Mouse (Mus musculus) cerebellum, postnatal 14 days (tissue): Measurements from ENCODE around the gene Spred1.

ENCODE experiments used
- DNase-seq, 2 experiments: peaks; one replicate each; pipeline ENCODE4 v3.0.0; 2021; ENCODE audit warnings: mixed read lengths in 2 of 2

The Spred1 gene

DNA sequence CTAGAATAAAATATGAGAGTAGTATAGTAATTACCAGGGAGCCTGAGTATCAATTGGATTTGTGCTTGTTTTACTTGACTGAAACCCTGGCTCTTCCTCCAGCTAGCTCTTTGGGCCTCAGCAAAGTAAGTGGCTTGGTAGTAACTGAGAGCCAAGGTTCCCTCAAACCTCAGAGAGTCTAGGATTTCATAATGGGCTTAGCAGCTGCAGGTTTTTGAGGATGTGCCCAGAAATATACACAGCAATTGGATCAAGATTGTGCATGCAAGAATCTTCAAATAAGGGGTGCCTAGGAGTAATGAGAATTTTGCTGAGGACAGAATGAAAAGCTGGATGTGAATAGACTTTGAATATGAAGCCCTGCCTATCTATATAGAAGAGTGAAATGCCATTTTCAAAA lies 69.7 kb downstream of the Spred1 start:
- no peak for DNase-seq

DNA sequence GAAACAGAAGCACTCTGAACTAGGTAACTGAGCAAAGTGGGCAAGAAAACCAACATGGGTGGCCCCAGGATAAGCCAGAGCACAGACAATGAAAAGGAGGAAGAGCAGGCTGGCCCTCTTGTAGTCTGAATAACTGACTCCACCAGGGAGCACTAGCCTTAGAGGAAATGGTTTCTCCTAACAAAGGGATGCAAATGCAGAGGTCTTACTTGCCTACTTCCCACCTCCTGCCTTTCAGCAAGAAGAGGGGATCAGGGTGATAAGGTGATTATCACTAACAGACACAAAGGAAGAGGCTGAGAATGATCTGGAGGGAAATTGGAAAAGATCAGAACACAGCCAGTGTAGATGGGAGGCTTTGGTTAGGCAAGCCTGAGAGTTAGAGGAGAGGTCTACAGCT lies 73.1 kb downstream of the Spred1 start:
- DNase-seq = no peak

DNA sequence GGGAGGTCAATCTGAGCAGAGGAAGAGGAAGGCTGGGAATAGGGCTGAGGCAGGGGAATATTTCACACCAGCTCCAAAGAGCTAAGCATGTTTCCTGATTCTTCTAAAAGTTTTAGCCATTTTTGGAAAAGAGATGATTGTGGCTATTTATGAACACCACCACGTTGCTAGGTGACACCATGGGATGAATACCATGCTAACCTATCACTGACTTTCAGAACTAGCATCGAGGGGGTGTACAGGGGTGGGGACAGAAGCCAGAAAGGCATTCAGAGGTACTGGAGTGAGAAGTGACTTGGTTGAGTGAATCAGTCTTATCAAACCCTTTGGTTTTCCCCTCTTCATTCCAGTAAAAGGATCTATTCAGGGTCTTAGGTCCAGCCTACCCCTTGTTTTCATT lies 74.0 kb downstream of the Spred1 start:
- DNase-seq = no peak

DNA sequence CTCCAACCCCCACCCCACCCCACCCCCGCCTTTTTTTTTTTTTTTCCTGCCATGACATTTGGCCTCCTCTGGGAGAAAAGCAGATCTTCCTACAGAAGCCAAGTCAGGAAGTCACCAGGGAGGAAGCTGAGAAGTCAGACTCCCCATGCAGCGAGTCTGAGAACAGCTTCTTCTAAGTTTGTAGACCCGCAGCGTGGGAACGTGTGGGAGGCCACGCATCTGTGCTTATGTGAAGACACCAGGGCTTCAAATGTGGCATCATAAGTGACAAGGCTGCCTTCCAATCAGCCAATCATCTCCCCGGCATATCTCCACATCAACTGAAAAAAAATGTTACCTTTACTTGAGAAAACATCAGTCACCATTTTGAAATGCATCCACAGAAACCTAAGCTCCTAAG lies 74.4 kb downstream of the Spred1 start:
- no peak for DNase-seq

DNA sequence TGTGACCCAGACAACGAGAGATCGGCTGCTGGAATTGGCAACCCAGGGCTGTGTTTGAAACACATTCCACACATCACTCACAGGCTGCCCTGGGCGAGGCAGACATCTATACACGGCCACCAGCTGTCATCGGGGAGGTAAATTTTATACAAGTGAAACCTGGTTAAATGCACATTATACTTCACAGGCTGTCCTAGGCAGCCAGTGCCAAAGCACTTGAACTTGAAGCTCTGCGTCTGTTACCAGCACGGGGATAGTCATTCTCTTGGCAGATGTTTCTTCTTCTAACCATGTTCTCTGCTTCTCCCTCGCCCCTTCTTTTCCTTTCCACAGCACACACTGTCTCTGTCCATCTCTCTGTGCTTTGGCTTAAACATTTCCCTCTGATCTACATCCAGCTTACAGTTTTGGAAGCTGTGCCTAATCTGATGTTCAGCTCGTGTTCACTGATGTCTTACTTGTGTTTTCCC lies 79.7 kb downstream of the Spred1 start:
- DNase-seq = no peak

DNA sequence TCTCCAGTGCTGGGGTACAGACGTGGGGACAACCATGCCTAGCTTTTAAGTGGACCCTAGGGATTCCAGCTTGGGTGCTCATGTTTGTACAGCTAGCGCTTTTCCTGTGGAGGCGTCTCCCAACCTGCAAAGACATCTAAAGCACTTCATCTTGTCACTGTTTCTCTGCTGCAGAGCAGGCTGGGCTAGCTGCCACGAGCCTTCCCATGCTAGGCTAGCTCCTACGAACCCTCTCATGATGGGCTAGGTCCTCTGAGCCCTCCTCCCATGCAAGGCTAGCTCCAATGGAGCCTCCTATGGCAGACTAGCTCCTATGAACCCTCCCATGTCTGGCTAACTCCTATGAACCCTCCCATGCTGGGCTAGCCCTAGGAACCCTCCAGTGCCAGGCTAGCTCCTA lies 82.2 kb downstream of the Spred1 start:
- no peak for DNase-seq

DNA sequence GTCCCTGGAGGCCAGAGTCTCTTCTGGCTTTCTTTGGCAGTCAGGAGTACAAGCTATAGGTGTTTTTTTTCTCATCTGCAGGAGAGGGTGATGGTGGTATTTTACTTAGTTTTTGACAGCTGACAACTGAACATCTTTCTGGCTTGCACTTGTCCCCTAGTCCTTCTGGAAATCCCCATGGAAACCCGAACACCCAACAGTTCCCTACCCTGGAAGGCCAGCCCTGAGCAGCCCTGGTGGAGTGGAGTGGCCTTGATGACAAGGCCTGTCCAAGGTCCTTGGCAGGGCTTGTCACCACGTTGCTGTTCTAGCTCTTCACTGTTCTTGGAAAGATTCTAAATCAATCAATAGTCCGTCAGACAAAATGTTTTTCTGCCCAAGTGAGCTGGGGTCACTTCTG lies 83.4 kb downstream of the Spred1 start:
- no peak for DNase-seq

DNA sequence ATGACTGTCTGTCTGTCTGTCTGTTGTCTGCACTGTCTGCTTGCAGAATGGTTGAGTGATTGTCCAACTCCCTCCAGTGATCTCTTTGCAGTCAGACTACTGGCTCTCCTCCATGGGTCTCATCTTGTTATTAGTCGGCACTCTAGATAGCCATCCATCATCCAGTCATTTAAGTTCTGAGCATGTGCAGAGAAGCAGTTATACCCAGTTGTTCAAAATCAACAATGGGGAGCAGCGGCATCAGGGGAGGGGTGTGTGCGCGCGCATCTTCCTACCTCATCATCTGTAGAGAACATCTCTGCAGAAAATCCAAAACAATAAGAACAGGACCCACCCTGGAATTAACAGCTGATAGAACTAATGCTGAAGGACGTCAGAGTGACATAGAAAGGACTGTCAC lies 83.9 kb downstream of the Spred1 start:
- no peak for DNase-seq

DNA sequence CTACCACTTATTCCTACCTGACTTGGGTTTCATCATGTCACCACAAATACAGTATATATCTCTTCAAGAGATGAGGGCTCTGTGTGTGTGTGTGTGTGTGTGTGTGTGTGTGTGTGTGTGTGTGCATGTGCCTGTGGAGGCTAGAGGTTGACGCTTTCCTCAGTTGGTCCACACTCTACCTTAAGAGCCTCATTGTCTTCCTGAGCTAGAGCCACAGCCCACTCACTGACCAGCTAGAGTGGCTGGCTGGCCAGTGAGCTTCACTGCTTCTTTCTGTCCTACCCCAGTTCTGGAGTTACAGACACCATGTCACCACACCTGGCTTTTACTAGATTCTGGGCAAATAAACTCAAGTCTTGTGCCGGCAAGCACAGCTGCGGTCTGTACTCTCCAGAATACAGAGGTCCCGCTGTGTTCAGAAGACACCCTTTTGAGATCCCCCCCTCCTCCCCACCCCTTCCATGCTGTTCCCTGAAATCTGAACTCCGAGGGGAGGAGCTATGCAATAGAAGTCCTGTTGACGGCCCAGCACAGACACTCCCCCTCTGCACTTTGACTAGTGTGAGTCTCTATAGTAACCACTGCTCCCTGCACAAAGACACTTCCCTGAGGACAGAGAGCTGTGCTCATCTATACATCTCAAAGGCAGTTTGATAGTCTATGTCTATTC lies 89.4 kb downstream of the Spred1 start:
- DNase-seq = no peak

DNA sequence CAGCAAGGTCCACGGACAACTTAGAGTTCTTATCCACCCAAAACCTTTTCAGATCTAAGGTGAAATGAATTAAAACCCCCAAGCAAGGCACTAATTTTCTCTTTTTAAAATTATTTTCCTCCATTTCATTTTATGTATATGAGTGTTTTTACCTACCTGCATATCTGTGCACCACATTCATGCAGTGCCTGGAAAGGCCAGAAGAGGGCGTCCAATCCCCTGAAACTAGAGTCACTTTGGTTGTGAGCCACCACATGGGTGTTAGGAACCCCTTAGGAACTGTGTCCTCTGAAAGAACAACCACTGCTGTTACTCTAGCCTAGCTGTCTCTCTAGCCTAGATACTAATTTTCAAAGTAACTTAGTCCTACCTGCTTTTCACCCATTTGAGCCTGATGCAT lies 95.0 kb downstream of the Spred1 start:
- DNase-seq = peak in 1 of 2 experiments; percentile 13

DNA sequence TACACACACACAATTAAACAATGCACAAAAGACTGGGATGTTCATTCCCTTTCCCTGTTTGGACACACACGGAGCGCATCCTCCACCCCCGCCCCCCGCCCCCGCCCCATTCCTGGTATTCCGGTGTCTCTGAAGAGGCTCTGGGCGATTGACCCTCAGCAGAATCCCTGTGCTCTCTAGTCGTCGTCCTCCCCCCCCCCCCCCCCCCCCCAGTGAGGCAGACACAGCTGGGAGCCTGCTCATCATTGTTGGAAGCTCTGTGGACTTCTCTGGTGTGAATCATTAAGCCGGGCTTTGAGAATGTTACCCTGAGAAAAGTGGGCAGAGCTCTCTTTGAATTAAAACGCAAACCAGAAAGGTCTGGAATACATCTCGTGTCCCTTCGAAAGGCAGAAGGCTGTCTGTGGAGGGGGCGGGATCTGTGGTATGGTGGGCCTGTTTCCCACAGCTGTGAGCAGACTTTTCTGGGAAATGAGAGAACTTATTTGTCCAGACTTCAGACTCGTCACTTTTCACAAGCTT lies 96.6 kb downstream of the Spred1 start:
- DNase-seq = no peak

DNA sequence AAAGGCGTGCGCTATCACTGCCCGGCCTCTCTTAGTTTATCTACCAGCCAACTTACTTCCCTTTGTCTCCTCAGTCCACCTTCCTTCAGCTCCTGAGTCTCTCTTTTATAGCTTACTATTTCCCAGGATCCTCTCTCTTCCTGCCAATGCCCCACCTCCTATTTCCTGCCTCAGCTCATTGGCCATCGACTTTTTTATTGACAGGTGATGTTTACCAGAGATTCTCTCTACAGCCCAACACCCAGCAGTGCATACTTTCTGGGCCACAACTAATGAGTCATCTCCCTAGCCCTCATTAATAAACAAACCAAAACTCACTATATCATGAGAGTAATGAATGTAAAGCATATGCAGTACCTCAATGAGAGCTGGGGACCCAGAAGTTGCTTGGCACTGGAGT lies 98.4 kb downstream of the Spred1 start:
- no peak for DNase-seq

DNA sequence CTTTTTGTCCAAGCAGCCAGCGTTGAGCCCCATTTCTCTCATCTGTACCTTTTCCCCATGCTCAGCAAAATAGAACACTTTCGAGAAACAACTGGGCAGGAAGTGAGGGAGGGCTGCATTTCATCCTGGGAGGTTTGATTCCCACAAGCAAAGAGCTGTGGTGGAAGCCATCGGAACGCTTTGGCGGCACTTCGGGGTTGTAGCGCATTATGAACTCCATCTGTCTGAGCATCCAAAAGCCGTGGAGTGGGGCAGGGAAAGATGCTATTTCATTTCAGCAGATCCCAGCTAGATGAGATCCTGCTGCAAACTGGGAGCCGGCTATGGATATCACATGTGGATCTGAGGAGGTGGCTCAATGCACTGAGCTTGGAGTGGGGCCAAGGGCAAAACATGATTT lies 101.5 kb downstream of the Spred1 start:
- no peak for DNase-seq

DNA sequence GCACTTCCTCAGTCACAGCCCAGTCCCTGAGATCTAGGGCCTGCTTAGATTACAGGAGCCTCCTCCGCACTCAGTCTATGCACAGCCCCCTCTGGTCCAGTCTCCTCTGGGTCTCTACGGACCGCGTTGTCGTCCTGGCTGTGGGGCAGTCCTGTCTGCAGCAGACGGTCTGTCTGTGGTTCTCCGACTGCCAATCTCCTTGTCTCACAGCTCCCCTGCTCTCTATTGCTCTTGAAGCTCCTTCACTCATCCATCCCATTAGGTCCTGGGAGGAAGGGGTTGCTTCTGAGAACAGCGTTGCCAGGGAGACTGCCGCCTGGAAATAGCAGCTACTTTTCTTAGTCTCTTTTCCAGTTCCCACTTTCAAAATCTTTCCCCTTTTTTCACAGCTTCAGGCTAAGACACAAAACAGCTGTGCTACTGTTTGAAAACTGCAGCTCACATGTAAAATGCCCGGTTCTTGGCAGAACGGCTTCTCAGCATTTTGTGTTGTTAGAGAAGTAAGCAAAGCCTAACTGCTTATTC lies 107.5 kb downstream of the Spred1 start:
- DNase-seq = no peak

DNA sequence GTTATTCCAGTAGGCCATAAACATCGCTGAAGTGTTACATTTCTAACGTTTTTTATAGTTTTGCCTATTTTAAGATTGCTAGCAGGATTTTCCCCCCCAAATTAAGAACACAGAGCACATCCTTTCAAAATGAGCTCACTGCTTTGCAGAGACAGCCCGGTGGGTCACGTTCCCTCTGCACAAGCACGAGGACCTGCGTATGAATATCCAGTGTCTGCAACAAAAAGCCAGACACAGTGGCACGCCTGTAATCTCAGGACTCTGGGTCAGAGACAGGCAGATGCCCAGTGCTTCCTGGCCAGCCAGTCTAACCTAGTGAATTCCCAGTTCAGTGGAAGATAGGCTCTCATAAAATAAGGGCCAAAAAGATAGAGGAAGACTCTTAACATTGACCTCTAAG lies 109.1 kb downstream of the Spred1 start:
- no peak for DNase-seq

DNA sequence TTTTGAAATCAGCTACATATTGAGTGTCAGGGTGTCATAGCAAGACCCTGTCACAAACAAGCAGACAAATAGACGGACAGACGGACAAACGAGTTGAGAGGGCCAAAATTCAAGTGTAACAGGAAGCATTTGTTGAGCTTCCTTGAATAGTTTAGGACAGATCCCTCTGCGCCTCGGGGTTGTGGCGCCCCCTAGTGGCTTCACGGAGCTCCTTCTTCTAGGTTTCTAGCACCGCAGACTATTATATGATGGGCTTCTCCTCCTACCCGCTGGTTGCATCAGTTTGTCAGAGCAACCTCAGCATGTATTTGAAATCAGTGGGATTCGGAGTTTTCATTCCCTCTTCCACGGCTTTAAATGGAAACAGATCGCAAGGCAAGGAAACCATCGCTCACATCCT lies 110.1 kb downstream of the Spred1 start:
- DNase-seq = peak; percentile 88 to 95
